Mouse (Mus musculus): ENCODE results near the gene Mall. TPM values are rescaled to one million over a fixed set of nuclear protein-coding genes. Genes with fewer than 3 reads are reported as not detected.

The Mall gene
- polyA plus RNA-seq, 1 experiment from 2014 or later, result 0.96 TPM

DNA sequence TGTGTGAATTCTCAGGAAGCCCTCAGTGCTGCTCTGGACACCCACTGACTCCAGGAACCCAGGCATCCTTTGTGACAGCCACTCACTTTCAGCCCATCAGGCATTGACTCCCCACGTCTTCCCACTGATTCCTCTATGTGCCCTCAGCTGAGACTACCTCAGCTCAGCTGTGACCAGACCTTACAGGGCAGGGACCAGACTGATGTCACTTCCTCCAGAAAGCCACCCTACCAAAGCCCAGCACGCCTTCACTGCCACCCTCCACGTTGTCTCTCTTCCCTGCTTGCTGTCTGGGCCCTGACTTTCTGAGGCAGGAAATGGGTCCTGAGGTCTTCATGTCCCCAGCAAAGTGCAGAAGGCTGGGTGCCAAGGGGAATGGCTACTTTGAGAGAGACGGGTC is 6.5 kb downstream of the Mall start:
- peaks cover 36% of the 10 kb centered on the region for H3K4me1 ChIP-seq
- DNase-seq (ENCODE audit: low spot score), result no peak
- no peaks in the 10 kb centered on the region for H3K9me3 ChIP-seq
- 70% methylated on average over 4 of the region's 4 CpGs for WGBS
- no peaks in the 10 kb centered on the region for H3K36me3 ChIP-seq (replicated peaks)
- H3K4me3 ChIP-seq, result no peak overlapping the region
- H3K27ac ChIP-seq (replicated peaks), result no peak overlapping the region
- H3K27me3 ChIP-seq (replicated peaks; ENCODE audit: low read depth, poor library complexity, severe bottlenecking), result peaks cover 2% of the 10 kb centered on the region

DNA sequence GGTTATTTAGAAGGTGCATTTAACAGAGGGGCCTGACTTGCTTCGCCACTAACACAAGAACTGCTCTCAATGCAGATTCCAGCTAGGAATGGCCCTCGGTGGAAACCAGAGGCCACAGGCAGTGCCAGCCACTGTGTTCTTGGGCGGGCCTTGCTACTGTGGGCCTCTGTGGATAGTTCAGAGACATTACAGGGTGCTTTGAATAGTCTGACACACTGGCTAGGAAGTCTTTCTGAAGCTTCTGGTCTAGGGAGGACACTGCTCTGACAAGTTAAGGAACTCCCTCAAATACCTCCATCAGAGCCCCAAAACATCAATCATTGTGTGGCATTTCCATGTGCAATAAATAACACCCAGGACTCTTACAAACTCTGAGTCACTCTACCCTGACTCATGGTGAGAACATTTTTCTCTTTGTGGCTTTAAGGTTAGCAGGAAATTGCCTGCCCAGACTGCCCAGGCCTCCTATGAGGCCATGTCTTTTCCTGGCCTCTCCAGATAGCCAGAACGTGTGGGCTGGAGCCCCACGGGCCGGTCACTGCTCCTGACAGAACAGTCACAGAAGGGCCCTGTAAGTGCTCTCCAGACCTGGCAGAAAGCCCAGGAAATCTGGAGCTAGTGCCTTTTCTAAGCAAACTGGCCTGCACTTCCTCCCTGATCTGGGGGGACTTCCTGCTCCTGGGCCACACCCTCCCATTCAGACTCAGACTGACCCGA is 7.4 kb downstream of the Mall start:
- no peak for DNase-seq (ENCODE audit: low spot score)
- Histone ChIP-seq H3K36me3 (replicated peaks) (no peaks in the 10 kb centered on the region), H3K4me3 (no peak overlapping the region), H3K4me1 (peaks cover 36% of the 10 kb centered on the region), H3K27me3 (replicated peaks; ENCODE audit: low read depth, poor library complexity, severe bottlenecking) (no peaks in the 10 kb centered on the region), H3K27ac (replicated peaks) (peak overlapping the region; percentile 40), H3K9me3 (no peaks in the 10 kb centered on the region)
- 69% methylated on average over 7 of the region's 7 CpGs for WGBS

DNA sequence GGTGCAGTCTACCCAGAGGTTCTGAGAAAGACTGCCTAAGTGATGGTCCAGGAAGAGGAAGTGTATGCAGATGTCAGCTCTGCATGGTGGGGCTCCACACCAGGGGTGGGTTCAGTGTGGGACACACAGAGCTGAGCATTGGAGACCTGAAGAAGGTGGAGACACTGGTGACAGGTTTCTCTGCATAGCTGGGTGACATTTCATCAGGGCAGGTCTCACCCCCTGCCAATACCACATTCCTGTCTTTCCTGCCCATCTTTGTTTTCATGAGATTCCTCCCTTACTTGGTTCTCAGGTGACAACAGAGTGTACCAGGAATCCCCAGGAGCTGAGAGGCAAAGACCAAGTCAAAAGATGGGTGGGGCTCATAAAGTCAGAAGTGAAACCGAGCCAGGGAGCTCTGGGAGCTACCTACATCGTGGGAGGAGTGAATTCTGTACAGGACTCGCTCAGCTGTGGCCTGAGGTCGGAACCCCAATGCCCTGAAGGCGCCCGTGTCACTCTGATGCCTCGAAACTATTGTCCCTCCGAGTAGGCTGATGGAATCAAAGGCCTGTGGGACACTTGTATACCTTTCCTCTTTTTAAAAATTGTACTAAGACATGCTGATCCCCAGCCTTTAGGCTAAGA is 10.8 kb downstream of the Mall start:
- Histone ChIP-seq H3K4me1 (peaks cover 42% of the 10 kb centered on the region), H3K36me3 (replicated peaks) (no peaks in the 10 kb centered on the region), H3K4me3 (no peak overlapping the region), H3K27me3 (replicated peaks; ENCODE audit: low read depth, poor library complexity, severe bottlenecking) (no peaks in the 10 kb centered on the region), H3K27ac (replicated peaks) (no peak overlapping the region), H3K9me3 (no peaks in the 10 kb centered on the region)
- 66% methylated on average over 8 of the region's 8 CpGs for WGBS
- no peak for DNase-seq (ENCODE audit: low spot score)

DNA sequence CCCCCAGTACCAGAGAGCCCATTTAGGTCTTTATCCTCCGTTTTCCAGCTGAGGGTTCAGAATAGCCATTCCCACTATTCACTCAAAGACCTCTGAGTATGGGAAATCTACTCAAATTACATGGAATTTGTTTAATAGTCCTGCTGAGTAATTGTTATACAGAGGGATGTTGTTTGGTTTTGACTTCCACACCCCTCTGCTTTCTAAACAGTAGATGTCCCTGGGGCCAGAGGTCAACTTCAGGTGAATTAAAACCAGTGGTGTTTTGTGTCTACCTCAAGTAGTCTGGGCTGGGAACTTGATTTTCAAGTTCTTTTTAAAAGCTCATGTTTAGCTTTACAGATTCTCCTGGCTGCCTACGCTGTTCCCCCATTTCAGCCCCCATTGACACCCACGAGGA is 15.0 kb downstream of the Mall start:
- DNase-seq (ENCODE audit: low spot score), result no peak
- no peak overlapping the region for H3K27ac ChIP-seq (replicated peaks)
- no peaks in the 10 kb centered on the region for H3K36me3 ChIP-seq (replicated peaks)
- H3K4me3 ChIP-seq, result no peak overlapping the region
- H3K27me3 ChIP-seq (replicated peaks; ENCODE audit: low read depth, poor library complexity, severe bottlenecking), result no peaks in the 10 kb centered on the region; the same call in 1 of the 2 replicates
- H3K4me1 ChIP-seq, result peaks cover 28% of the 10 kb centered on the region
- WGBS, result 45% methylated on average over 3 of the region's 3 CpGs
- H3K9me3 ChIP-seq, result no peaks in the 10 kb centered on the region

DNA sequence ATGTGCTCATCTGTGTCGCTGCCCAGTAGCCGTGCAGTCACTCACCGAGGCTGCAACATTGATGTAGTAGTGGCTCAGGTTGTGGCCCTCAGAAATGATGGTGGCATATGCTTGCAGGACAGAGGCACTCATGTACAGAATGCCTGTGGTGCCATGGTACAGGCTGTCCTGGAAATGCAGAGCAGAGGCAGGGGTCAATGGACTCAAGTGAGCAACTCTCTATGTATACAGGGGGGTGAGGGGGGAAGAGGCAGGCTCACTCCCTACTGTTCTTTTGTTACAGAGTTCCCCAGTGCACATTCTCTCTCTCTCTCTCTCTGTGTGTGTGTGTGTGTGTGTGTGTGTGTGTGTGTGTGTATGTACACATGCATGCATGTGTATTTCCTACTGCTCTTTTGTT is 20.9 kb downstream of the Mall start:
- H3K9me3 ChIP-seq, result no peaks in the 10 kb centered on the region
- no peak for DNase-seq (ENCODE audit: low spot score)
- no peak overlapping the region for H3K4me3 ChIP-seq
- peaks cover 7% of the 10 kb centered on the region for H3K4me1 ChIP-seq
- no peaks in the 10 kb centered on the region; the same call in 1 of the 2 replicates for H3K27me3 ChIP-seq (replicated peaks; ENCODE audit: low read depth, poor library complexity, severe bottlenecking)
- H3K36me3 ChIP-seq (replicated peaks), result no peaks in the 10 kb centered on the region
- 81% methylated on average over 3 of the region's 3 CpGs for WGBS
- H3K27ac ChIP-seq (replicated peaks), result no peak overlapping the region

DNA sequence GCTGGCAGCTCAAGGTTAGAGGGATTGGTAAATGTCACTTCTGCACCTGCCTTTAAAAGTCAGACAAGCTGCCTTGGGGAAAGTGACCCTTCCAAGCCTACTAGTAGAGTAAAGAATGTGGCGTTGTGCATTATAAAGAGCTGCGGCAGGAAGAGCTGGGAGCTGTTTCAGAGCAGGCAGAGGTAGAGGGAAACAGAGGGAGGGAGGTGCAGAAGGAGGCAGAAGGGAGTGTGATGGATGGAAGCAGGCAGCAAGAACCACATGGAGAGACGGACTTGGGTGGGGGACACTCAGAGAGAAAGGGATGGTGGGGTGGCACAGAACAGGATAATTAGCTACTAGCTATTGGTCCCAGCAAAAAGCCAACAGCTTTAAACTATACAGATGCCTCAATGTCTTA is 21.7 kb downstream of the Mall start:
- H3K9me3 ChIP-seq, result no peaks in the 10 kb centered on the region
- H3K4me3 ChIP-seq, result no peak overlapping the region
- WGBS, result 48% methylated on average over 3 of the region's 3 CpGs
- H3K27me3 ChIP-seq (replicated peaks; ENCODE audit: low read depth, poor library complexity, severe bottlenecking), result no peaks in the 10 kb centered on the region; the same call in 1 of the 2 replicates
- no peak for DNase-seq (ENCODE audit: low spot score)
- no peaks in the 10 kb centered on the region for H3K36me3 ChIP-seq (replicated peaks)
- H3K27ac ChIP-seq (replicated peaks), result no peak overlapping the region
- H3K4me1 ChIP-seq, result peaks cover 1% of the 10 kb centered on the region; the same call in 1 of the 2 replicates

DNA sequence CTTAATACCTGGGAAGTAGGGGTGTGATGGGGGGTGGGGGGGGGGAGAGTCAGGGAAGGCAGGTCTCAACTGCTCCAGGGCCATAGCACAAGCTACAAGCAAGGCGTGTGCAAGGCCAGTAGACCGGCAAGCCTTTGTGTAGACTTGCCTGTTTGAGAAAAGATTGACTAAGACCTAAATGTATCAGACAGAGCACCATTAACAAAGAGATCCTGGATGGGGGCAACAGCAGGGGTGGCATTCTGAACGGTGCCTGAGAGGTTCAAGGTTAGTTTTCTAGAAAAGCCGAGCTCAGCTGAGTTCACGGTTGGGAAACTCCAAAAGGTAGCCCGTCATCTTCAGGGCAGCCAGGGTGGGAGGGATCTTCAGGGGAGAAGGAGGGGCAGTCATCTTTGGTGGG is 24.5 kb downstream of the Mall start:
- no peak for DNase-seq (ENCODE audit: low spot score)
- WGBS, result 86% methylated on average over 6 of the region's 6 CpGs
- H3K27ac ChIP-seq (replicated peaks), result no peak overlapping the region
- H3K36me3 ChIP-seq (replicated peaks), result no peaks in the 10 kb centered on the region
- H3K27me3 ChIP-seq (replicated peaks; ENCODE audit: low read depth, poor library complexity, severe bottlenecking), result no peaks in the 10 kb centered on the region
- no peaks in the 10 kb centered on the region for H3K9me3 ChIP-seq
- H3K4me1 ChIP-seq, result no peaks in the 10 kb centered on the region
- no peak overlapping the region for H3K4me3 ChIP-seq

DNA sequence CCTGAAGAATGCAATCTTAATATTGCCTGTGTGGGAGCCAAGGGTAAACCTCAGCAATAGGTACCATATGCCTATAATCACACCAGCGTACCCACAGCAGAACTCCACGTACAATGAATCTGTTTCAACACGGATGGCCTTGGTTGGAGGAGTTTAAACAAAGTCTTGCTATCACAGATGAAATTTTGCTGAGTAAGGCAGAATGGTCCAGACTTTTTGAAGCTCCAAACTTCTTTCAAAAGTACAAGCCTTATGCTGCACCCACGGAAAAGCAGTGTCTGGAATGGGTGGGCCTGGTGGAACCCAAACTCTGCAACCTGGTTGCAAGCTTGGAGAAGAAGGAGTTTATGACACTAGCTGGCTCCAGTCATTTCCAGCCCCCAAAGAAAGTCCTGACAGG is 40.5 kb downstream of the Mall start:
- H3K4me3 ChIP-seq, result no peak overlapping the region
- no peaks in the 10 kb centered on the region for H3K27me3 ChIP-seq (replicated peaks; ENCODE audit: low read depth, poor library complexity, severe bottlenecking)
- 85% methylated on average over 4 of the region's 4 CpGs for WGBS
- H3K27ac ChIP-seq (replicated peaks), result no peak overlapping the region
- DNase-seq (ENCODE audit: low spot score), result no peak
- no peaks in the 10 kb centered on the region for H3K36me3 ChIP-seq (replicated peaks)
- H3K9me3 ChIP-seq, result no peaks in the 10 kb centered on the region
- no peaks in the 10 kb centered on the region for H3K4me1 ChIP-seq

DNA sequence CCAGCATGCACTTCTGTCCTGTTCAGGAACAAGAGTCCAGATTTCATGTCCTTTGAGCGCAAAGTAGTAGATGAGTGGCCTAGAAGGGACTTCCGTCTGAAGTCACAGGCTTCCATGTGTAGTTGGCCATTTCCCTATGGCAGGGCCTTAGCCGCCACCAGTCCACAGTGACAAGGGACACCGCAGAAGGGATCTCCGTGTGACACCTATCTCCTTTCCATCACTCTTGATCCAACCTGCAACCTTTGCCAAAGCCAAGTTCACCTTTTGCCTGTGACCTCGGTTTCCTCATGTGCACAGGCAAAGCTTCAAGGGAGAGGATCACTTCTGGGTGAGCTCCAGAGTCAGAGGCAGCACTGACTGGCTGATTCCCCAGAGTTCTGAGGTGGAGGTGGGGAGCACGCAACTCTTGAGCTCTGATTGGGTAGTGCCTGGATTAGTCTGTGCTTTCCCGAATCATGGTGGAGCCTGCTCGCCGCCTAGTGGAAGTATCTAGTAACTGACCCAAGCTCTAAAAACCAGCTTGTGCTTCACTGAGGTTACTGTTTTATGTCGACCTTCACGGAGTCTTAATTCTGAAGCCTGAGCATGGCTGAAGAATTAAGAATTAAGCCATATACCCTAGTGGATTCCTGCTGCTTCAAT is 45.9 kb downstream of the Mall start:
- Histone ChIP-seq H3K4me1 (peaks cover 4% of the 10 kb centered on the region), H3K36me3 (replicated peaks) (no peaks in the 10 kb centered on the region), H3K27me3 (replicated peaks; ENCODE audit: low read depth, poor library complexity, severe bottlenecking) (no peaks in the 10 kb centered on the region), H3K27ac (replicated peaks) (no peak overlapping the region), H3K4me3 (no peak overlapping the region), H3K9me3 (no peaks in the 10 kb centered on the region)
- WGBS, result 38% methylated on average over 12 of the region's 12 CpGs
- DNase-seq (ENCODE audit: low spot score), result peak; percentile 80

DNA sequence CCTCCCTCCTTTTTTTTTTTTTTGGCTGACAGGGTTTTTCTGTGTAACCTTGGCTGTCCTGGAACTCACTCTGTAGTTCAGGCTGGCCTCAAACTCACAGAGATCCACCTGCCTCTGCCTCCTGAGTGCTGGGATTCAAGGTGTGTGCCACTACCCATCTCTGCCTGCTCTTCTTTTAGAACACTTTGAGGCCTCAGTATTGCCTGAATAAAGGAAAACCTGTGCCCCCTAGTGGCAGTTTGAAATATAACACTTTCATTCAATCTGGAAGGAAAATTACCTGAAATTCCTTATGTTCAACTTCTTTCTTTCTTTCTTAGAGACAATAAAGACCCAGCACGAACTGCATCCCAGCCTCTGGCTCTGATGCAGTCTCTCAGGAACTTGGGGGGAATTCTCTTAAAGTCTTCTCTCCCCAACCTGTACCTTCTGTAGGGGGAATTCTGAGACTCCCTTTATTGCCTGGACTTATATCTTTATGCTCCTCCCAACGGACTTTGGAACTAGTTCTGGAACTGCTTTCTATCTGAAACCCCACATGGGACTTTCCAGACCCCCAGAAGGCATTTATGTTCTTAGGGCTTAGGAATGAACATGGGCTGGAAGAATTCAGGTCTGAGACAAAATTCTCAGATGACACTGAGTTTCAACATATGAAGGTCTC is 61.8 kb downstream of the Mall start:
- Histone ChIP-seq H3K36me3 (replicated peaks) (no peaks in the 10 kb centered on the region), H3K4me3 (no peak overlapping the region), H3K9me3 (no peaks in the 10 kb centered on the region), H3K4me1 (no peaks in the 10 kb centered on the region), H3K27me3 (replicated peaks; ENCODE audit: low read depth, poor library complexity, severe bottlenecking) (no peaks in the 10 kb centered on the region), H3K27ac (replicated peaks) (no peak overlapping the region)
- WGBS, result 28% methylated on average over 2 of the region's 2 CpGs
- no peak for DNase-seq (ENCODE audit: low spot score)

DNA sequence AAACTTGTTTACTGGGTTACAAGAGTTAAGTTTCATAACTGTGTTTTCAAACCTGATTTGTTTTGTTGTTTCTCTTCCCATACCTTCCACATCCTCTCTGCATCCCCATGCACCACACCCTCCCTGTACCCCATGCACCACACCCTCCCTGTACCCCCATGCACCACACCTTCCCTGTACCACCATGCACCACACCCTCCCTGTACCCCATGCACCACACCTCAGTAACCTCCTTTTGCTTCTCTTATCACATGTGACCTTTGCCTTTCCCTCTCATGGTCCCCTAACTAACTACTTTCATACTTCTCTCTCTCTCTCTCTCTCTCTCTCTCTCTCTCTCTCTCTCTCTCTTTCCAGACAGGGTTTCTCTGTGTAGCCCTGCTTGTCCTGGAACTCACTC is 62.7 kb downstream of the Mall start:
- Histone ChIP-seq H3K36me3 (replicated peaks) (no peaks in the 10 kb centered on the region), H3K27me3 (replicated peaks; ENCODE audit: low read depth, poor library complexity, severe bottlenecking) (no peaks in the 10 kb centered on the region), H3K4me3 (no peak overlapping the region), H3K27ac (replicated peaks) (no peak overlapping the region), H3K4me1 (no peaks in the 10 kb centered on the region), H3K9me3 (no peaks in the 10 kb centered on the region)
- DNase-seq (ENCODE audit: low spot score), result no peak

DNA sequence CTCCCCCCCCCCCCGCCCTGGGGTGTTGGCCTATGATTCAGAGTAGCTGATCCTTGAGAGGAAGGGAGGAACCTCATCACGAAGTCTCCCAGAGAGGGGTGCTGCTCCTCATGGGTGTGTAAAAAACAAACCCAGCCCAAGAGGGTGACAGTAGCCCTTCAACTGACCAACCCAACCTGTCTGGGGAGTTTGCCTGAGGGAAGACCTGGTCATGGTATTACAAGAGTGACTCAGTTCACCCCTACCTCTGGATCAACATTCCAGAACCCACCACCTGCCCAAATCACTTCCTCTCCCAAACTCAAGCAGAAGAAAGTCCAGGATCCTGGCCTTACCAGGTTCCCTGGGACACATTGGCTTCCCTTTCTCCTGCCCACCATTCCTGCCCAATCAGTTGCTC is 67.0 kb downstream of the Mall start:
- WGBS, result 43% methylated on average over 2 of the region's 2 CpGs
- Histone ChIP-seq H3K27ac (replicated peaks) (no peak overlapping the region), H3K4me1 (no peaks in the 10 kb centered on the region), H3K4me3 (no peak overlapping the region), H3K36me3 (replicated peaks) (no peaks in the 10 kb centered on the region), H3K27me3 (replicated peaks; ENCODE audit: low read depth, poor library complexity, severe bottlenecking) (peaks cover 29% of the 10 kb centered on the region), H3K9me3 (no peaks in the 10 kb centered on the region)
- no peak for DNase-seq (ENCODE audit: low spot score)

Data from embryonic facial prominence, embryonic 10.5 days (tissue).